Mouse (Mus musculus): ENCODE results near the gene Lrmda.

- TF ChIP-seq CTCF (IDR thresholded peaks at IDR 0.05; ENCODE audit: low read depth) (no peak), EP300 (IDR thresholded peaks at IDR 0.05; ENCODE audit: low read depth) (no peak)
These were observed 41.3 kb downstream of the Lrmda start for GRCm38 (mm10) chr14:22060787-22061186.

All from heart, postnatal 0 days (tissue).